Mouse (Mus musculus) A20 (cell line): ENCODE measurements around the gene 1700003F12Rik.

Source experiments
- DNase-seq: peaks from one replicate; pipeline ENCODE4 v3.0.0-alpha.2; 2011; ENCODE audit warnings: low read depth, low spot score

1700003F12Rik gene

GRCm38 (mm10) chr2:154576876-154577743, 30.2 kb downstream of the 1700003F12Rik start:
- DNase-seq = peak; percentile 88

DNA sequence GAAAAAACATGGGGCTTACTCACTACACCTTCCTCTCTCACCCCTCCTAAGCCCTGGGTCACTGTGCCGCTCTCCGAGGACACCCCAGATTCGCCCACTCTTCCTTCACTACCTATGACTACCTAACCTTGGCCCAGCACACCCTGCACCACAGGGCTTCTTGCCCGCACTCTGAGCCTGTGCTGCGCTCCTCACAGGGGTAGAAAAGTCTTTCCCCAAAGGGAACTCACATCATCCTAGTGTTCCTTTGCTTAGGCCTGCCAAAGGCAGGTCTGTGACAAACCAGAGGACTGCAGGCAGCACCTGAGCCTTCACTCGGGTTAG, 30.8 kb downstream of the 1700003F12Rik start:
- peak; percentile 24 for DNase-seq

- DNase-seq = no peak
Measured at GRCm38 (mm10) chr2:154580586-154580985, 33.7 kb downstream of the 1700003F12Rik start.

DNA sequence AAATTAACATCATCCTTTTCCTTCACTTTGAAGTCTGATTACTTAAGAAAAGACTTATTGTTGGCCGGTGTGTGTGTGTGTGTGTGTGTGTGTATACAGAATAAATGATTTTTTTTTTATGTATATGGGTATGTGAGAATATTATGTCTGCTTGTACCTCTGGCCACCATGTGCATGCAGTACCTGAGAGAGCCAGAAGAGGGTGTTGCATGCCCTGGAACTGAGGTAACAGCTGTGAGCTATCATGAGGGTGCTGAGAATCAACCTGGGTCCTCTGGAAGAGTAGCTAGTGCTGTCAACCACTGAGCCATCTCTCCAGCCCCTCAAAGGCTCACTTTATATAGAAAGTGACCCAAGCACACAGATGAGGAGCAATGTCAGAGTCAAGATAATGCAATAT, 34.5 kb downstream of the 1700003F12Rik start:
- DNase-seq = no peak

DNA sequence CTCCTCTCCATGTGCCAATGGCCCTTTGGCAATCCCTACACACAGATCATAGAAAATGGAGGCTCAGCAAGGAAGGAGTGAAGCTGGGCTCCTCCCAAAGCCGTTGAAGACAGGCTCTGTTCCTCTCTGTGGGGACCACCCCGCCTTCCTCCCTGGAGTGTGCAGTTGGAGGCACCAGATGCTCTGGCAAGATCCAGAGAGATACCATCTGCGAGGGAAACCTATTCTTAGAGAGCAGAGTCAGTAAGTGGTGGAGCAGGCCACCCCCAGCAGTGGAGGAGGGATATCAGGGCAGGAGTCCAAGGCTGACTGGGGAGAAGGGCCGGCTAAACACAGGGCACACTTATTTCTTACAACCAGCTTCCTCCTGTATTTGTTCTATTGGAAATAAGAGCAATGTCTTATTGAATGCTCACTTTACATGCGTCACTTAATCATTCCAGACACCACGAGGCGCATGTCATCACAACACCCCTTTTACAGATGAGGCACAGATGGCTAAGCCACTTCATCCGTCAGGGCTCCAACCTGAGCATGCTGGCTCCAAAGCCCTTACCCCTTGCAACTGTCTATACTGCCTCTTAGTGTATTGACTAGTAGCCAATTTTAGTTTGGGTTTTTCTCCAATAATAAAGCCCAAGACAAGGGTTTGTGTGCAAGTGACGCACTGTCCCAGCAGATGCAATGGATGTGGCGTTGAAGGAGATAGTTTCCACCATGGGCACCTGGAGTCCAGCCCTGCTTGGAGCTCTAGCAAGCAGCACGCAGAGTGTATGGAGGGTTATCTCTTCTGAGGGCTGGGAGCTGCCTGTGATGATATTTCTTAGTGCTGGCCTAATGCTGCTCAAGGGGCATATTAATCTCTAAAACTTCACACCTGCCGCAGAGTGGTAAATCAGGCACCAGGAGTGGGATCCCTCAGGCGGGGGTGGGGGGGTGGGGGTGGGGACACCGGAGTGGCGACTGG, 37.3 kb downstream of the 1700003F12Rik start:
- DNase-seq = no peak

DNA sequence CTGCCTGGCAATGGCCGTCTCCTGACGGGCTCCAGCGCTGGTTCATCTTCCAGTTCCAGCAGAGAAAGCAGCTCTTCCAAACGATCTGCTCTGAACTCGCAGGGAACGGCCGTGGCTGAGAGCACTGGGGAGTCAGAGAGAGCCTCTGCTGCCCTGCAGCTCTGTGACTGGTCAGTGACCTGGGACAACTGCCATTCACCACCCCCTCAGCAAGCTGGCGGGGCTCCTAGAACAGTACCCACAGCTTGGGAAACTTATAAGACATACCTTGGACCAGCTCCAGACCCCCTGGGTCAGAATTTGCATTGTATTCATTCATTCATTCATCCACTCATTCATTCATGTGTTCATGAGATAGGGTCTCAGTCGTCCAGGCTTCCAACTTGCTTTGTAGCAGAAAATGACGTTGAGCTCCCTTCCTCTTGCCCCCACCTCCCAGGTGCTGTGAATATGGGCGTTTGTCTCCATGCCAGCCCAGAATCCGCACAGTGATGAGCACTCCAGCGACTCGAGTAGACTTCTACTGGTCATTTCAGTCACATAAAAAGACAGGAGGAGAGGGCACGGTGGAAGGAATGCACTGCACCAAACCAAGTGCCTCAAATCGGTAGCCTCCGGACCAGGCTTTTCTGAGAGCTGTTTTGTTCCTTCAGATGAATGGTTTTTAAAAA, 38.2 kb downstream of the 1700003F12Rik start:
- no peak for DNase-seq

DNA sequence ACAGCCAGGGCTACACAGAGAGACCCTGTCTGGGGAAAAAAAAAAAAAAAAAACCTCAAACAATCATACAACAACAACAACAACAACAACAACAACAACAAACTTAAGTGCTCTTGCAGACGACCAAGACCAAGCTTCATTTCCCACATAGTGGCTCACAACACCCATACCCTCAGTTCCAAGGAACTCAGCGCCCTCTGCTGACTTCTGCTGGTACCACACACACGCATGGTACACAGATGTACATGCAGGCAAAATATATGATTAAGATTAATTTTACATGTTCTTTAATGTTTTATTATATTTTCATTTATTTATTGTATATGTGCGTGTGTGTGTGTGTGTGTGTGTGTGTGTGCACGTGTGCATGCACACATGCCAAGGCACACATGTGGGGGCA, 39.5 kb downstream of the 1700003F12Rik start:
- DNase-seq = peak; percentile 77

DNA sequence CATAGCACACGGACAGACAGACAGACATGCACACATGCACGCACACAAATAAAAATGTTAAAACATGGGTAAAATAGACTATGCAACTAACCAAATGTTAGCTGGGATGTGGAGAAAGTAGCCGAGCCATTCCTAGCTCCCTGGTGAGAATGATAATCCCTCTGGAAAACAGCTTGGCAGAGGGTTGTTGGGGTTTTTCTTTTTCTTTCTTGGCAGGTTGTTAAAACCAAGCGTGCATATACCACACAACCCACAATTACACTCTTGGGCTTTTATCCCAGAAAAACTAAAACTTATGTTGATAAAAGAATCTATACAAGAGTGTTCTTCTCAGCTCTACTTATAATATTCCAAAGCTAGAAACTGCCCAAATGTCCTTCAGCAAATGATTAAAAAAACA, 42.2 kb downstream of the 1700003F12Rik start:
- DNase-seq = no peak

GRCm38 (mm10) chr2:154591239-154591638, 44.4 kb downstream of the 1700003F12Rik start:
- no peak for DNase-seq

DNA sequence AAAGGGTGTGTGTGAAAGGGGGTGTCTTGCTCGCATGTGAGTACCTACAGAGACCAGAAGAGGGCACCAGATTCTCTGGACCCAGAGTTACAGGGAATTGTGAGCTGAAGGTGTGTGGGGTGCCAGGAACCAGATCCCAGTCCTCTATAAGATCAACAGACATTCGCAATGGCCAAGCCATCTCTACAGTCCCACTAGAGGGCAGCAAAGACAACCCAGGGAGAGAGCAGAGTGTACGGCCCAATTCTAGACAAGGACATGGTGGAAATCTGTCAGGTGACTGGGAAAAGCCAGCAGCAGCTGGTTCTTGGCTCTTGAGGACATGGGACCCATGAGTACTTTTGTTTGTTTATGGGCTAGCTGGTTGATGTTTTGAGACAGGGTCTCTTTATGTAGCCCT, 46.1 kb downstream of the 1700003F12Rik start:
- peak; percentile 57 for DNase-seq

- DNase-seq = no peak
Measured at GRCm38 (mm10) chr2:154595775-154596174, 48.9 kb downstream of the 1700003F12Rik start.

- peak; percentile 70 for DNase-seq
Measured at GRCm38 (mm10) chr2:154597399-154597798, 50.5 kb downstream of the 1700003F12Rik start.
